Mouse (Mus musculus) B cell, adult 62 days (primary cell): ENCODE data around the gene Wnt8b. TPM values are rescaled to one million over a fixed set of nuclear protein-coding genes. Genes with fewer than 3 reads are reported as not detected.

Experiments used
- total RNA-seq: library from RNA; stranded (reverse); gene quantifications from 4 replicates; pipeline ENCODE4 v1.2.4, GENCODE M21; 2023

Gene Wnt8b
- 0.16 TPM in 1 of 4 replicates, not detected in the others for total RNA-seq

DNA sequence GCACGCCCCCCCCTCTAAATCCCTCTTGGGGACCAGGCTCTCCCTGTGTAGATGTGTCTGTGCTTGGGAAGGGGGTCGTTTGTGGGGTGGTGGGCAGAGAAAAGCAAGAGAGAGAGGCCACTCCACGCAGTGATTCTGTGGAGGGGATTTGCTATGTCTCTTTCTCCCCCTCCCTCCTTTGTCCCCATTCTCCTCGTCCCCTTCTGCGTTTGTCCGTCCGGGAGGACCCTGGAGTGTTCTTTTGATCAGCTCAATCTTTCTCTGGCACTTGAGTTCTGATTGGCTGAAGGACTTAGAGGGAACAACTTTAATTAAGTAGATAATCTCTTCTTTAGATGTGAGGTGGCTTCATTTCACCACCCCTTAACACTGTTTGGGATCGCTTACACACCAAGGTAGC, at the start of gene Wnt8b:
Wnt8b (plus strand) TSS at position 345 of the 400 bp plus-strand sequence.

DNA sequence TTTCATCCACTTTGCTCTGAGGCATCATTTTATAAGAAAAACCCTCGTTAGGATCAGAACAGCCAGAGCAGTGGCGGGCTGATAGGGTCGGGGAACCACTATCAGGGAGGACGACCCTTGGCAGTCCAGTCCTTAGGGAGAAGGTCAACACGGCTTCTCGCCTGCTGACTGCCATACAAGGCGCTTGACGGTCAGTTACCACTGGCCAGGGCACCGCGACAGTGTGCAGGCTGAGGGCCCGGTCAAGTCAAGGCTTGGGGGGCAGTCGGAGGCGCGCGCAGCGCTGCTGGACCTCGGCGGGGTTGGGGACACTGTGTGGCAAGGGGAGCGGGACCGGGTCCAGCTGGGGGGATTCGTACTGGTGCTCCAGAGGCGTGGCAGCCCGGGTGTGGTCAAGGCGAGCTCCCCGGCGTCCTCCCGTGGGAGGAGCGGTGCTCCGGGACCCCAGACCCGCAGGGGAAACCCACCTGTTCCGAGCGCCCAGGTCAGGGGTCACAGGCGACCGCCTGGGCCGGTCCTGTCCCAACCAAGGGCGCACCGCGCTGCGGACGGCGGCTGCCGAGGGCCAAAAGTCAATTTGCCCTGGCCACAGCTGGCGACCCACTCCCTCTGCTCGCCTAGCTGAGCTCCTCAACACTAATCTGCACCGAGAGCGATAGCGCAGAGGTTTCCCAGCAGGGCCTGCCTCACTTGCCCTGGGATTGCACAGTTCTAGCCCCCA, 52.2 kb downstream of the Wnt8b start, which contains the start of gene Sec31b:
Sec31b (minus strand) TSS at position 544 of the 721 bp plus-strand sequence.

DNA sequence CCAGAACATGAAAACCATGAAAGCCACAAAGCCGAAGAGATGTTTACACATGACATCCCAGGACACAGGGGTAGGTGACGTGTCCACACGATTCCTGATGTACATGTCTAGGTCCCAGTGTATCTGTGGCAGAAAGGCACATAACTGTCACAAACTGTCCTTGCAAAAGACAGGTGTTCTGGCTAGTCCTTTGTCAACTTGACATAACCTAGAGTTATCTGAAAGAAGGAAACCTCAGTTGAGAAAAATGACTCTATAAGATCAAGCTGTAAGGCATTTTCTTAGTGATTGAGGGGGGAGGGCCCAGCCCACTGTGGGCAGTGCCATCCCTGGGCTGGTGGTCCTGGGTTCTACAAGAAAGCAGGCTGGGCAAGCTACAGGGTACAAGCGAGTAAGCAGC, 59.5 kb downstream of the Wnt8b start, which contains the start of gene Gm20538:
Gm20538 (minus strand) TSS at position 101 of the 400 bp plus-strand sequence.

DNA sequence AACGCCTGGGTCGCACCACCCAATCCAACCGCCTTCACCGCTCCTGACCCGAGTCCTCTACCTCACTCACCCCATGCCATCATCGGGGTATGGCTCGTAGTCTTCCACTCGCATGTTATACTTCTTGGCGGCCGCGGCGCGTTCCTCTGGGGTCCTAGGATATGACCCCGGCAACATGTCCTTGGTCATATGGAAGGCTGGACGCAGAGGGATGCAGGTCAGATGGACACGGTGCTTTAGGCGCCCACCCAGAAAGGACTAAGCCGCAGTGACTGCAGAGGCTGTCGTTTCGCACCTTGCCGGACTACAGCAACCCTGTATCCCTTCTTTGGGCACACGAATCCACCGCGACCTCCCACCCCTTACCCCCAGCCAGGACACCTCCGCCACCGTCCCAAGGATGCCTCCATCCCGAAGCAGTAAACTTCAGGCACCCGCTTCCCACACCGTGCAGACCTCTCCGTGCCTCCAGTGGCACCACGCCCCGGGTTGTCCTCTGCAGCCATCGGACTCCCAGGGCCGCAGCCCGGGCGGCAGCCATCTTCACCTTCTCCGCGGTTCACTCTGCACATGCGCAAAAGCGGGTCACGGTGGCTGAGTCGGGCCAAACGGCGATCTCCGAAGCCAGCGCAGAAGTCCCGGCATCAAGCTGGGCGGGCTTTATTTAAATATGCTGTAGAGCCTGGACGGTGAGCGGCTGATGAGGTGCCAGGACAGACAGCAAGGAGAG, 61.8 kb downstream of the Wnt8b start, which contains the start of gene Ndufb8:
Ndufb8 (minus strand) TSS at position 580 of the 730 bp plus-strand sequence.

DNA sequence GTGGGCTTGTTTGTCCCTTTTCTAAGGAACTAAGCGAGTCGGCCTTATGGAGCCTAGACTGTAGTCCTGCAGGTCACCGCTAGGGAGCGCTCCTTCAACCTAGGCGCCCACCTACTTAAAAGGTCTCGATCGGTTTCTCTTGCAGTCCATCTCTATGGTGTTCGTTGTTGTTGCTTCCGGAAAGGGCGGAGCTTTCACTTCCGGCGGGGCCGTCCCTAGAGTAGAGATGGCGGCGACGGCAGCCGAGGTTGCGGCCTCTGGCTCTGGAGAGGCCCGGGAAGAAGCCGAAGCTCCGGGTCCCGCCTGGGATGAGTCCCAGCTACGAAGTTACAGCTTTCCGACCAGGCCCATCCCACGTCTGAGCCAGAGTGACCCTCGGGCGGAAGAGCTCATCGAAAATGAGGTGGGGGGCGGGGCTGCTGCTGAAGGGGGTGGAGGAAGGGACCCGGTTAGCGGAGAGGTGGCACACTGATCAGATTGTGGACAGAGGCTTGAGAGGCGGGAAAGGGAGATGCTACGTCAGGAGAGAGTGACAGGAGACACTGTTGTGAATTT, 69.5 kb downstream of the Wnt8b start, which contains the start of gene Hif1an:
Hif1an (plus strand) TSS at position 199 of the 555 bp plus-strand sequence.

Other genes with a start within 250 kb of the Wnt8b start
- 39.1 to 42.5 TPM (median 39.8 TPM) in 4 replicates for gene Scd2, start 199.8 kb upstream of the Wnt8b start, total RNA-seq
- 0.85 to 2.0 TPM (median 1.5 TPM) in 4 replicates for gene Scd4, start 160.4 kb upstream of the Wnt8b start, total RNA-seq
- gene Scd1, start 85.6 kb upstream of the Wnt8b start, total RNA-seq = 810 to 978 TPM (median 883 TPM) in 4 replicates
- gene Sec31b, start 52.4 kb downstream of the Wnt8b start, total RNA-seq = 1.7 to 2.8 TPM (median 2.2 TPM) in 4 replicates
- gene Gm20538, start 59.4 kb downstream of the Wnt8b start, total RNA-seq = not detected in 4 replicates
- gene Ndufb8, start 62.0 kb downstream of the Wnt8b start, total RNA-seq = 117 to 131 TPM (median 119 TPM) in 4 replicates
- gene Hif1an, start 69.4 kb downstream of the Wnt8b start, total RNA-seq = 50.7 to 59.3 TPM (median 56.1 TPM) in 4 replicates